Mouse (Mus musculus): ENCODE results near the gene Tnfrsf13c. TPM values are rescaled to one million over a fixed set of nuclear protein-coding genes. Genes with fewer than 3 reads are reported as not detected.
A peak's percentile ranks its signal among the peaks of the same experiment; 100 is the strongest.

Gene Tnfrsf13c
- 0.19 TPM in 1 of 2 replicates, not detected in the other for polyA plus RNA-seq (2014; fragmentation: Nextera tagmentation; extraction: Ambion mirVana)

- Histone ChIP-seq H3K4me2 (ENCODE audit: low read length) (peak within 1 kb of the TSS; percentile 63), H3K4me1 (ENCODE audit: control insufficient read depth, insufficient read depth, low read length) (peaks cover 10% of the 10 kb centered on the region; the same call in 1 of the 2 replicates), H3K27ac (replicated peaks; ENCODE audit: low read depth, low read length) (no peak within 1 kb of the TSS), H3K27me3 (ENCODE audit: control insufficient read depth, insufficient read depth, low read length) (peaks cover 3% of the 10 kb centered on the region; the same call in 1 of the 2 replicates), H3K9me3 (ENCODE audit: control insufficient read depth, low read length) (no peaks in the 10 kb centered on the region), H3K9ac (replicated peaks; ENCODE audit: low read length) (peak within 1 kb of the TSS; percentile 36; the same call in 1 of the 2 replicates), H3K36me3 (ENCODE audit: control insufficient read depth, insufficient read depth, low read length) (no peaks in the 10 kb centered on the region), H3K4me3 (replicated peaks; ENCODE audit: low read depth, low read length) (peak within 1 kb of the TSS; percentile 29)
- WGBS = 1% methylated on average over 43 of the region's 44 CpGs
- DNase-seq (no peak), ATAC-seq (ENCODE audit: low FRiP score, low TSS enrichment) (no peak; the same call in 1 of the 2 replicates)
These were observed at the start of gene Tnfrsf13c for GRCm38 (mm10) chr15:82223657-82224601. Gene Tnfrsf13c (minus strand): TSS chr15:82224369.

- Histone ChIP-seq H3K4me2 (ENCODE audit: low read length) (no peak overlapping the region), H3K27me3 (ENCODE audit: control insufficient read depth, insufficient read depth, low read length) (0 out of 2 replicates have a peak, but pooled peaks cover 8% of the 10 kb centered on the region), H3K4me3 (replicated peaks; ENCODE audit: low read depth, low read length) (no peak overlapping the region), H3K27ac (replicated peaks; ENCODE audit: low read depth, low read length) (no peak overlapping the region), H3K9me3 (ENCODE audit: control insufficient read depth, low read length) (no peaks in the 10 kb centered on the region), H3K4me1 (ENCODE audit: control insufficient read depth, insufficient read depth, low read length) (peaks cover 27% of the 10 kb centered on the region), H3K36me3 (ENCODE audit: control insufficient read depth, insufficient read depth, low read length) (no peaks in the 10 kb centered on the region), H3K9ac (replicated peaks; ENCODE audit: low read length) (no peak overlapping the region)
- no peak for ATAC-seq (ENCODE audit: low FRiP score, low TSS enrichment)
- WGBS = 90% methylated on average over 6 of the region's 6 CpGs
- DNase-seq = no peak
These were observed 48.1 kb upstream of the Tnfrsf13c start for GRCm38 (mm10) chr15:82272295-82272694.

- H3K27ac ChIP-seq (replicated peaks; ENCODE audit: low read depth, low read length) = no peak overlapping the region
- 0 out of 2 replicates have a peak, but pooled peaks cover 8% of the 10 kb centered on the region for H3K27me3 ChIP-seq (ENCODE audit: control insufficient read depth, insufficient read depth, low read length)
- H3K9me3 ChIP-seq (ENCODE audit: control insufficient read depth, low read length) = no peaks in the 10 kb centered on the region
- no peak overlapping the region for H3K4me2 ChIP-seq (ENCODE audit: low read length)
- H3K36me3 ChIP-seq (ENCODE audit: control insufficient read depth, insufficient read depth, low read length) = no peaks in the 10 kb centered on the region
- 4% methylated on average over 5 of the region's 5 CpGs for WGBS
- H3K4me1 ChIP-seq (ENCODE audit: control insufficient read depth, insufficient read depth, low read length) = peaks cover 16% of the 10 kb centered on the region
- no peak overlapping the region for H3K9ac ChIP-seq (replicated peaks; ENCODE audit: low read length)
- DNase-seq (peak; percentile 93), ATAC-seq (ENCODE audit: low FRiP score, low TSS enrichment) (no peak)
- H3K4me3 ChIP-seq (replicated peaks; ENCODE audit: low read depth, low read length) = no peak overlapping the region
These were observed 47.0 kb upstream of the Tnfrsf13c start for GRCm38 (mm10) chr15:82271201-82271600.

- H3K27me3 ChIP-seq (ENCODE audit: control insufficient read depth, insufficient read depth, low read length) = 0 out of 2 replicates have a peak, but pooled peaks cover 5% of the 10 kb centered on the region
- peak overlapping the region; percentile 64 for H3K27ac ChIP-seq (replicated peaks; ENCODE audit: low read depth, low read length)
- ATAC-seq (ENCODE audit: low FRiP score, low TSS enrichment) (no peak), DNase-seq (no peak)
- H3K4me1 ChIP-seq (ENCODE audit: control insufficient read depth, insufficient read depth, low read length) = peaks cover 15% of the 10 kb centered on the region
- H3K9ac ChIP-seq (replicated peaks; ENCODE audit: low read length) = peak overlapping the region; percentile 20; the same call in 1 of the 2 replicates
- H3K9me3 ChIP-seq (ENCODE audit: control insufficient read depth, low read length) = no peaks in the 10 kb centered on the region
- 81% methylated on average over 9 of the region's 9 CpGs for WGBS
- H3K4me3 ChIP-seq (replicated peaks; ENCODE audit: low read depth, low read length) = no peak overlapping the region
- no peaks in the 10 kb centered on the region for H3K36me3 ChIP-seq (ENCODE audit: control insufficient read depth, insufficient read depth, low read length)
- H3K4me2 ChIP-seq (ENCODE audit: low read length) = no peak overlapping the region
These were observed 44.6 kb upstream of the Tnfrsf13c start for GRCm38 (mm10) chr15:82268783-82269182.

GRCm38 (mm10) chr15:82268185-82268584 lies 44.0 kb upstream of the Tnfrsf13c start:
- Histone ChIP-seq H3K36me3 (ENCODE audit: control insufficient read depth, insufficient read depth, low read length) (no peaks in the 10 kb centered on the region), H3K27ac (replicated peaks; ENCODE audit: low read depth, low read length) (peak overlapping the region; percentile 64), H3K9me3 (ENCODE audit: control insufficient read depth, low read length) (no peaks in the 10 kb centered on the region), H3K4me3 (replicated peaks; ENCODE audit: low read depth, low read length) (no peak overlapping the region), H3K4me2 (ENCODE audit: low read length) (no peak overlapping the region), H3K9ac (replicated peaks; ENCODE audit: low read length) (0 out of 2 replicates have a peak overlapping the region, but pooled peaks have one; percentile 27), H3K4me1 (ENCODE audit: control insufficient read depth, insufficient read depth, low read length) (peaks cover 15% of the 10 kb centered on the region), H3K27me3 (ENCODE audit: control insufficient read depth, insufficient read depth, low read length) (no peaks in the 10 kb centered on the region)
- 3% methylated on average over 3 of the region's 3 CpGs for WGBS
- ATAC-seq (ENCODE audit: low FRiP score, low TSS enrichment) (no peak), DNase-seq (peak; percentile 85)

GRCm38 (mm10) chr15:82266356-82266755 lies 42.2 kb upstream of the Tnfrsf13c start:
- 15% methylated on average over 6 of the region's 6 CpGs for WGBS
- ATAC-seq (ENCODE audit: low FRiP score, low TSS enrichment) = no peak

GRCm38 (mm10) chr15:82259510-82259909 lies 35.3 kb upstream of the Tnfrsf13c start:
- no peak overlapping the region for H3K9ac ChIP-seq (replicated peaks; ENCODE audit: low read length)
- H3K36me3 ChIP-seq (ENCODE audit: control insufficient read depth, insufficient read depth, low read length) = peaks cover 2% of the 10 kb centered on the region; the same call in 1 of the 2 replicates
- H3K27ac ChIP-seq (replicated peaks; ENCODE audit: low read depth, low read length) = no peak overlapping the region
- no peaks in the 10 kb centered on the region for H3K9me3 ChIP-seq (ENCODE audit: control insufficient read depth, low read length)
- no peak overlapping the region for H3K4me2 ChIP-seq (ENCODE audit: low read length)
- peaks cover 28% of the 10 kb centered on the region for H3K4me1 ChIP-seq (ENCODE audit: control insufficient read depth, insufficient read depth, low read length)
- WGBS = 12% methylated on average over 16 of the region's 16 CpGs
- ATAC-seq (ENCODE audit: low FRiP score, low TSS enrichment) (no peak), DNase-seq (peak; percentile 78)
- H3K4me3 ChIP-seq (replicated peaks; ENCODE audit: low read depth, low read length) = no peak overlapping the region
- no peaks in the 10 kb centered on the region for H3K27me3 ChIP-seq (ENCODE audit: control insufficient read depth, insufficient read depth, low read length)

More at GRCm38 (mm10) chr15:82266356-82266755, 42.2 kb upstream of the Tnfrsf13c start:
- Histone ChIP-seq H3K4me2 (ENCODE audit: low read length) (no peak overlapping the region), H3K9ac (replicated peaks; ENCODE audit: low read length) (no peak overlapping the region), H3K27ac (replicated peaks; ENCODE audit: low read depth, low read length) (no peak overlapping the region), H3K27me3 (ENCODE audit: control insufficient read depth, insufficient read depth, low read length) (no peaks in the 10 kb centered on the region), H3K4me1 (ENCODE audit: control insufficient read depth, insufficient read depth, low read length) (peaks cover 15% of the 10 kb centered on the region), H3K9me3 (ENCODE audit: control insufficient read depth, low read length) (no peaks in the 10 kb centered on the region), H3K36me3 (ENCODE audit: control insufficient read depth, insufficient read depth, low read length) (no peaks in the 10 kb centered on the region), H3K4me3 (replicated peaks; ENCODE audit: low read depth, low read length) (no peak overlapping the region)
- peak; percentile 87 for DNase-seq

- WGBS = 1% methylated on average over 10 of the region's 10 CpGs
- Histone ChIP-seq H3K4me1 (ENCODE audit: control insufficient read depth, insufficient read depth, low read length) (peaks cover 28% of the 10 kb centered on the region), H3K9ac (replicated peaks; ENCODE audit: low read length) (peak overlapping the region; percentile 70), H3K27ac (replicated peaks; ENCODE audit: low read depth, low read length) (peak overlapping the region; percentile 90), H3K36me3 (ENCODE audit: control insufficient read depth, insufficient read depth, low read length) (peaks cover 2% of the 10 kb centered on the region; the same call in 1 of the 2 replicates), H3K9me3 (ENCODE audit: control insufficient read depth, low read length) (no peaks in the 10 kb centered on the region), H3K4me3 (replicated peaks; ENCODE audit: low read depth, low read length) (peak overlapping the region; percentile 53), H3K27me3 (ENCODE audit: control insufficient read depth, insufficient read depth, low read length) (no peaks in the 10 kb centered on the region), H3K4me2 (ENCODE audit: low read length) (peak overlapping the region; percentile 61)
- peak; percentile 93 for ATAC-seq (ENCODE audit: low FRiP score, low TSS enrichment)
- peak; percentile 94 for DNase-seq
These were observed 31.8 kb upstream of the Tnfrsf13c start for GRCm38 (mm10) chr15:82255944-82256383.
